Mouse (Mus musculus): ENCODE measurements around the gene Islr.

GRCm38 (mm10) chr9:58247064-58247759 is 43.1 kb upstream of the Islr start:
- TF ChIP-seq CTCF (IDR thresholded peaks at IDR 0.05; ENCODE audit: extremely low read depth, insufficient read depth, low read length) (peak; percentile 66), POLR2A (IDR thresholded peaks at IDR 0.05; ENCODE audit: extremely low read depth, insufficient read depth, low read length) (0 out of 2 replicates have a peak, but pooled peaks have one; percentile 14)

Data from cortical plate, adult 2 months (tissue).